Mouse (Mus musculus) liver, embryonic 15.5 days (tissue): ENCODE results near the gene Eif3d. TPM values are rescaled to one million over a fixed set of nuclear protein-coding genes. Genes with fewer than 3 reads are reported as not detected.
"Not testable (repeated sequence)": the region's sequence is repeated elsewhere in the genome, so short reads cannot be mapped to it uniquely, and the experiment has no call there.

Experiments
- ATAC-seq: fragments of 200-750 bp; cut with Nextera tagmentation; 2 replicates; pipeline ENCODE4 v1.8.0; 2017; ENCODE audit warnings: moderate number of reproducible peaks, mild to moderate bottlenecking, moderate library complexity; ENCODE audit not compliant: insufficient read depth
- H3K27ac ChIP-seq: fragments of 300-500 bp; sonication (generic); replicated peaks from 2 replicates; pipeline ENCODE4 v1.5.1; 2015; ENCODE audit warnings: mild to moderate bottlenecking, inconsistent platforms
- H3K27me3 ChIP-seq: fragments of 300-500 bp; sonication (generic); 2 replicates; pipeline ENCODE4 v1.6.1; 2015; ENCODE audit warnings: mild to moderate bottlenecking, inconsistent platforms
- H3K36me3 ChIP-seq: fragments of 300-500 bp; sonication (generic); replicated peaks from 2 replicates; pipeline ENCODE4 v1.6.1; 2015; ENCODE audit warnings: moderate library complexity, mild to moderate bottlenecking, inconsistent platforms
- H3K4me1 ChIP-seq: fragments of 300-500 bp; sonication (generic); replicated peaks from 2 replicates; pipeline ENCODE4 v1.6.1; 2015; ENCODE audit warnings: inconsistent platforms
- H3K4me2 ChIP-seq: fragments of 300-500 bp; sonication (generic); 2 replicates; pipeline ENCODE4 v1.6.1; 2015; ENCODE audit warnings: moderate library complexity, mild to moderate bottlenecking, inconsistent platforms
- H3K4me3 ChIP-seq: fragments of 300-500 bp; sonication (generic); replicated peaks from 2 replicates; pipeline ENCODE4 v1.5.1; 2015; ENCODE audit warnings: mild to moderate bottlenecking, inconsistent platforms
- H3K9ac ChIP-seq: fragments of 300-500 bp; sonication (generic); 2 replicates; pipeline ENCODE4 v1.6.1; 2015; ENCODE audit warnings: moderate library complexity, mild to moderate bottlenecking, inconsistent platforms
- H3K9me3 ChIP-seq: fragments of 300-500 bp; sonication (generic); replicated peaks from 2 replicates; pipeline ENCODE4 v1.6.1; 2016; ENCODE audit warnings: inconsistent platforms
- WGBS: fragments of 180-500 bp; shearing (Covaris S2); methylation state at CpG from one replicate; pipeline ENCODE4 v1.1.7; 2015; ENCODE audit warnings: mixed read lengths; ENCODE audit not compliant: insufficient replicate concordance; 5-methylcytosine and 5-hydroxymethylcytosine counted together
- polyA plus RNA-seq: library from polyadenylated mRNA; unstranded; fragments of >200 nt; fragmentation: Nextera tagmentation; extraction: Ambion mirVana; gene quantifications from 2 replicates; pipeline ENCODE4 v1.2.1, GENCODE M21; 2015

Eif3d gene
- polyA plus RNA-seq, result 139 and 142 TPM in 2 replicates

GRCm38 (mm10) chr15:77970470-77971292 lies at the start of gene Eif3d:
Gene Eif3d, minus strand, starts transcription at chr15:77970813.
- Histone ChIP-seq H3K4me3 (peak within 1 kb of the TSS; percentile 83), H3K9me3 (no peaks in the 10 kb centered on the region), H3K9ac (peak within 1 kb of the TSS; percentile 90), H3K36me3 (peaks cover 39% of the 10 kb centered on the region), H3K4me2 (peak within 1 kb of the TSS; percentile 87), H3K4me1 (peaks cover 85% of the 10 kb centered on the region), H3K27ac (peak within 1 kb of the TSS; percentile 99), H3K27me3 (no peaks in the 10 kb centered on the region)
- WGBS, result under 1% methylated on average over 72 of the region's 72 CpGs
- peak; percentile 62 for ATAC-seq

- Histone ChIP-seq H3K4me2 (no peak overlapping the region), H3K9me3 (no peaks in the 10 kb centered on the region), H3K27me3 (peaks cover 10% of the 10 kb centered on the region; the same call in 1 of the 2 replicates), H3K4me3 (no peak overlapping the region), H3K27ac (no peak overlapping the region), H3K9ac (no peak overlapping the region), H3K36me3 (no peaks in the 10 kb centered on the region), H3K4me1 (no peaks in the 10 kb centered on the region)
- 63% methylated on average over 1 of the region's 1 CpGs for WGBS
- ATAC-seq, result no peak
These were observed 43.4 kb upstream of the Eif3d start for GRCm38 (mm10) chr15:78014046-78014445.

GRCm38 (mm10) chr15:78008206-78008605 lies 37.6 kb upstream of the Eif3d start:
- not testable (repeated sequence) for H3K4me2 ChIP-seq, ATAC-seq, H3K36me3 ChIP-seq, H3K9ac ChIP-seq, H3K27ac ChIP-seq, H3K4me3 ChIP-seq, H3K4me1 ChIP-seq, H3K27me3 ChIP-seq, H3K9me3 ChIP-seq
- 67% methylated on average over 8 of the region's 8 CpGs for WGBS

- no peak overlapping the region for H3K9ac ChIP-seq
- no peaks in the 10 kb centered on the region for H3K27me3 ChIP-seq
- H3K27ac ChIP-seq, result no peak overlapping the region
- 35% methylated on average over 9 of the region's 9 CpGs for WGBS
- H3K36me3 ChIP-seq, result no peaks in the 10 kb centered on the region
- no peak overlapping the region for H3K4me3 ChIP-seq
- H3K4me2 ChIP-seq, result no peak overlapping the region
- peaks cover 7% of the 10 kb centered on the region for H3K4me1 ChIP-seq
- ATAC-seq, result peak; percentile 77
- H3K9me3 ChIP-seq, result no peaks in the 10 kb centered on the region
These were observed 33.3 kb upstream of the Eif3d start for GRCm38 (mm10) chr15:78003929-78004328.

GRCm38 (mm10) chr15:78001400-78001799 lies 30.8 kb upstream of the Eif3d start:
- Histone ChIP-seq H3K27ac (no peak overlapping the region), H3K9ac (no peak overlapping the region), H3K4me2 (no peak overlapping the region), H3K27me3 (no peaks in the 10 kb centered on the region), H3K4me3 (no peak overlapping the region), H3K4me1 (peaks cover 7% of the 10 kb centered on the region), H3K9me3 (no peaks in the 10 kb centered on the region), H3K36me3 (no peaks in the 10 kb centered on the region)
- ATAC-seq, result no peak
- 20% methylated on average over 5 of the region's 5 CpGs for WGBS

GRCm38 (mm10) chr15:77988541-77988940 lies 17.9 kb upstream of the Eif3d start:
- H3K27ac ChIP-seq, result no peak overlapping the region
- no peaks in the 10 kb centered on the region for H3K4me1 ChIP-seq
- no peaks in the 10 kb centered on the region for H3K27me3 ChIP-seq
- 48% methylated on average over 5 of the region's 5 CpGs for WGBS
- no peaks in the 10 kb centered on the region for H3K36me3 ChIP-seq
- no peaks in the 10 kb centered on the region for H3K9me3 ChIP-seq
- no peak overlapping the region for H3K9ac ChIP-seq
- H3K4me2 ChIP-seq, result no peak overlapping the region
- no peak overlapping the region for H3K4me3 ChIP-seq
- no peak for ATAC-seq

GRCm38 (mm10) chr15:77983391-77983790 lies 12.8 kb upstream of the Eif3d start:
- H3K4me1 ChIP-seq, result peaks cover 2% of the 10 kb centered on the region
- H3K4me3 ChIP-seq, result no peak overlapping the region
- no peak overlapping the region for H3K27ac ChIP-seq
- H3K27me3 ChIP-seq, result peaks cover 31% of the 10 kb centered on the region
- H3K36me3 ChIP-seq, result no peaks in the 10 kb centered on the region
- H3K9ac ChIP-seq, result no peak overlapping the region
- H3K9me3 ChIP-seq, result no peaks in the 10 kb centered on the region
- no peak overlapping the region for H3K4me2 ChIP-seq
- no peak for ATAC-seq
- WGBS, result 19% methylated on average over 3 of the region's 3 CpGs

- WGBS, result 27% methylated on average over 18 of the region's 18 CpGs
- H3K4me3 ChIP-seq, result no peak overlapping the region
- ATAC-seq, result no peak
- no peaks in the 10 kb centered on the region for H3K36me3 ChIP-seq
- peaks cover 12% of the 10 kb centered on the region for H3K4me1 ChIP-seq
- no peak overlapping the region for H3K27ac ChIP-seq
- no peak overlapping the region for H3K9ac ChIP-seq
- peaks cover 31% of the 10 kb centered on the region for H3K27me3 ChIP-seq
- H3K9me3 ChIP-seq, result no peaks in the 10 kb centered on the region
- no peak overlapping the region for H3K4me2 ChIP-seq
These were observed 11.8 kb upstream of the Eif3d start for GRCm38 (mm10) chr15:77982195-77982939.

GRCm38 (mm10) chr15:77981181-77981680 lies 10.6 kb upstream of the Eif3d start:
- Histone ChIP-seq H3K4me1 (peaks cover 21% of the 10 kb centered on the region), H3K4me2 (no peak overlapping the region), H3K9me3 (no peaks in the 10 kb centered on the region), H3K27ac (no peak overlapping the region), H3K9ac (no peak overlapping the region), H3K4me3 (no peak overlapping the region), H3K36me3 (no peaks in the 10 kb centered on the region), H3K27me3 (peaks cover 31% of the 10 kb centered on the region)
- 52% methylated on average over 5 of the region's 5 CpGs for WGBS
- ATAC-seq, result no peak

GRCm38 (mm10) chr15:77979427-77979865 lies 8.8 kb upstream of the Eif3d start:
- Histone ChIP-seq H3K27me3 (peaks cover 31% of the 10 kb centered on the region), H3K4me2 (no peak overlapping the region), H3K27ac (0 out of 2 replicates have a peak overlapping the region, but pooled peaks have one; percentile 3), H3K9ac (no peak overlapping the region), H3K9me3 (no peaks in the 10 kb centered on the region), H3K36me3 (no peaks in the 10 kb centered on the region), H3K4me1 (peaks cover 37% of the 10 kb centered on the region), H3K4me3 (no peak overlapping the region)
- no peak for ATAC-seq
- 75% methylated on average over 10 of the region's 10 CpGs for WGBS

- peak; percentile 66 for ATAC-seq
- H3K9ac ChIP-seq, result no peak overlapping the region
- H3K36me3 ChIP-seq, result no peaks in the 10 kb centered on the region
- peak overlapping the region; percentile 41 for H3K4me2 ChIP-seq
- H3K4me3 ChIP-seq, result no peak overlapping the region; the same call in 1 of the 2 replicates
- 38% methylated on average over 3 of the region's 3 CpGs for WGBS
- H3K9me3 ChIP-seq, result no peaks in the 10 kb centered on the region
- H3K27me3 ChIP-seq, result peaks cover 29% of the 10 kb centered on the region
- peak overlapping the region; percentile 31 for H3K27ac ChIP-seq
- H3K4me1 ChIP-seq, result peaks cover 54% of the 10 kb centered on the region
These were observed 7.0 kb upstream of the Eif3d start for GRCm38 (mm10) chr15:77977663-77978062.
